Mouse (Mus musculus): ENCODE measurements around the gene Sos1. TPM values are rescaled to one million over a fixed set of nuclear protein-coding genes. Genes with fewer than 3 reads are reported as not detected.

Gene Sos1
- polyA plus RNA-seq (2014; fragmentation: Nextera tagmentation; extraction: Ambion mirVana) = 14.1 and 14.8 TPM in 2 replicates

GRCm38 (mm10) chr17:80480031-80480854, at the start of gene Sos1:
Sos1 (minus strand) TSS chr17:80480453.
- Histone ChIP-seq H3K27ac (replicated peaks; ENCODE audit: low read depth, low read length) (peak within 1 kb of the TSS; percentile 96), H3K9me3 (ENCODE audit: control insufficient read depth, low read length) (no peaks in the 10 kb centered on the region), H3K9ac (replicated peaks; ENCODE audit: low read length) (peak within 1 kb of the TSS; percentile 98), H3K27me3 (ENCODE audit: control insufficient read depth, insufficient read depth, low read length) (no peaks in the 10 kb centered on the region), H3K4me3 (replicated peaks; ENCODE audit: low read depth, low read length) (peak within 1 kb of the TSS; percentile 90), H3K36me3 (ENCODE audit: control insufficient read depth, insufficient read depth, low read length) (0 out of 2 replicates have a peak, but pooled peaks cover 4% of the 10 kb centered on the region), H3K4me2 (ENCODE audit: low read length) (peak within 1 kb of the TSS; percentile 66), H3K4me1 (ENCODE audit: control insufficient read depth, insufficient read depth, low read length) (peaks cover 35% of the 10 kb centered on the region)
- ATAC-seq (ENCODE audit: low FRiP score, low TSS enrichment) (peak; percentile 86), DNase-seq (peak; percentile 97)
- under 1% methylated on average over 68 of the region's 90 CpGs for WGBS

DNA sequence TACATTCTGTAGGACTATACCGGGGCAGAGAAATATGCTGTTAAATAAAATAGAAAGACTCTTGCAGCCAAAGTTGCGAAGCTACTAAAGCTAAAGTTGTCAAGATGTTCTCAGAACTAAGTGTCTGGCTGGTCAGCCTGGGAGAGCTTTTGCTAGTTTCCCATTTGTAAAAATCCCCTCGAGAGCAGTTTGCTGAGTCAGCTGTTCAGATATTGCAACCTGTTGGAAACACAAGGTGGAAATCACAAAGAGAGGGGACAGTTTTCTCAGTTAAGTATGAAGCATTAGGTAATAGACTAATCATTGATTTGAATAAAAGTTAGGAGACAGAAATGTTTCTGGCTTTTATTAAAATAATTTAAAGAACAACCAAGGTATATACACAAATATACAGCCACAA, 43.0 kb upstream of the Sos1 start:
- Histone ChIP-seq H3K9me3 (ENCODE audit: control insufficient read depth, low read length) (no peaks in the 10 kb centered on the region), H3K4me1 (ENCODE audit: control insufficient read depth, insufficient read depth, low read length) (no peaks in the 10 kb centered on the region), H3K27me3 (ENCODE audit: control insufficient read depth, insufficient read depth, low read length) (no peaks in the 10 kb centered on the region), H3K27ac (replicated peaks; ENCODE audit: low read depth, low read length) (no peak overlapping the region), H3K9ac (replicated peaks; ENCODE audit: low read length) (no peak overlapping the region), H3K4me2 (ENCODE audit: low read length) (no peak overlapping the region), H3K36me3 (ENCODE audit: control insufficient read depth, insufficient read depth, low read length) (no peaks in the 10 kb centered on the region), H3K4me3 (replicated peaks; ENCODE audit: low read depth, low read length) (no peak overlapping the region)
- 91% methylated on average over 3 of the region's 3 CpGs for WGBS
- ATAC-seq (ENCODE audit: low FRiP score, low TSS enrichment) (no peak), DNase-seq (no peak)

DNA sequence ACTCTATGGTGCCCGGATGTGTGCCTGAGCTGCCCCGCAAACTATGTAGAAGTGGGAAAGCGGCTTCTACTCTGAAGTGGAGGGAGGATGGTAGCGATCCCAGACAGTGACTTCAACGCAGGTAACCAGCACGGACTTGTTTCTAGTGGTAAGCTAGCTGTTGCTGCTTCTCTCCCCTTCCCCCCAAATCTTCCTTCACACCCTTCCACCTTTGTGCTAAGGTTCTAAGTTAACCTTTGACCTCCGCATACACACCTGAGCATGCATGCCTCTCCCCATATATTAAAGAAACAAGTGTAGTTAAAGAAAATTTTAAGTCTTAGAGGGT, 41.9 kb upstream of the Sos1 start:
- H3K4me3 ChIP-seq (replicated peaks; ENCODE audit: low read depth, low read length) = no peak overlapping the region
- H3K36me3 ChIP-seq (ENCODE audit: control insufficient read depth, insufficient read depth, low read length) = no peaks in the 10 kb centered on the region
- 53% methylated on average over 7 of the region's 7 CpGs for WGBS
- DNase-seq = no peak
- no peak overlapping the region for H3K4me2 ChIP-seq (ENCODE audit: low read length)
- H3K9me3 ChIP-seq (ENCODE audit: control insufficient read depth, low read length) = no peaks in the 10 kb centered on the region
- H3K4me1 ChIP-seq (ENCODE audit: control insufficient read depth, insufficient read depth, low read length) = no peaks in the 10 kb centered on the region
- H3K9ac ChIP-seq (replicated peaks; ENCODE audit: low read length) = no peak overlapping the region
- H3K27ac ChIP-seq (replicated peaks; ENCODE audit: low read depth, low read length) = no peak overlapping the region
- no peaks in the 10 kb centered on the region for H3K27me3 ChIP-seq (ENCODE audit: control insufficient read depth, insufficient read depth, low read length)
- ATAC-seq (ENCODE audit: low FRiP score, low TSS enrichment) = no peak

- Histone ChIP-seq H3K27me3 (ENCODE audit: control insufficient read depth, insufficient read depth, low read length) (no peaks in the 10 kb centered on the region), H3K4me3 (replicated peaks; ENCODE audit: low read depth, low read length) (no peak overlapping the region), H3K9ac (replicated peaks; ENCODE audit: low read length) (no peak overlapping the region), H3K27ac (replicated peaks; ENCODE audit: low read depth, low read length) (no peak overlapping the region), H3K36me3 (ENCODE audit: control insufficient read depth, insufficient read depth, low read length) (no peaks in the 10 kb centered on the region), H3K4me2 (ENCODE audit: low read length) (no peak overlapping the region), H3K9me3 (ENCODE audit: control insufficient read depth, low read length) (no peaks in the 10 kb centered on the region), H3K4me1 (ENCODE audit: control insufficient read depth, insufficient read depth, low read length) (no peaks in the 10 kb centered on the region)
- no peak for ATAC-seq (ENCODE audit: low FRiP score, low TSS enrichment)
- WGBS = 32% methylated on average over 4 of the region's 4 CpGs
- DNase-seq = no peak
Measured at GRCm38 (mm10) chr17:80521521-80522228, 41.4 kb upstream of the Sos1 start.

- ATAC-seq (ENCODE audit: low FRiP score, low TSS enrichment) (no peak), DNase-seq (no peak)
- H3K4me1 ChIP-seq (ENCODE audit: control insufficient read depth, insufficient read depth, low read length) = no peaks in the 10 kb centered on the region
- no peaks in the 10 kb centered on the region for H3K36me3 ChIP-seq (ENCODE audit: control insufficient read depth, insufficient read depth, low read length)
- no peaks in the 10 kb centered on the region for H3K9me3 ChIP-seq (ENCODE audit: control insufficient read depth, low read length)
- H3K4me2 ChIP-seq (ENCODE audit: low read length) = no peak overlapping the region
- H3K4me3 ChIP-seq (replicated peaks; ENCODE audit: low read depth, low read length) = no peak overlapping the region
- H3K27me3 ChIP-seq (ENCODE audit: control insufficient read depth, insufficient read depth, low read length) = no peaks in the 10 kb centered on the region
- no peak overlapping the region for H3K27ac ChIP-seq (replicated peaks; ENCODE audit: low read depth, low read length)
- WGBS = 85% methylated on average over 8 of the region's 8 CpGs
- H3K9ac ChIP-seq (replicated peaks; ENCODE audit: low read length) = no peak overlapping the region
Measured at GRCm38 (mm10) chr17:80520537-80520936, 40.3 kb upstream of the Sos1 start.

DNA sequence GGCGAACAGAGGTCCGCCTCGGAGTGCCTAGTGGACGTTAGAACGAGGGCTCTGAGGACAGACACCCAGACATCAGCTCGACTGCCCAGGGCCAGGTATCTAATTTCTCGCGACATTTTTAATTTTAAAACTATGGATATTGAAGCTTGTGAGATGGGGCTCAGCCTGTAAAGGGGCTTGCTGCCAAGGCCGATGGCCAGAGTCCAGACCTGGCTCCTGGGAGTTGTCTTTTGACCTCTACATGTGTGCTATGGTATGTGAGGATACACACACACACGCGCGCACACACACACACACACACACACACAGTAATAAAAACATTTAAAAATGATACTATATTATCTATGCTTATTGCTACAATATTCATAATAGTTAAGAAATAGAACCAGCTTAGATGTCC, 38.6 kb upstream of the Sos1 start:
- no peak for ATAC-seq (ENCODE audit: low FRiP score, low TSS enrichment)
- Histone ChIP-seq H3K27me3 (ENCODE audit: control insufficient read depth, insufficient read depth, low read length) (no peaks in the 10 kb centered on the region), H3K4me1 (ENCODE audit: control insufficient read depth, insufficient read depth, low read length) (no peaks in the 10 kb centered on the region), H3K4me2 (ENCODE audit: low read length) (no peak overlapping the region), H3K9me3 (ENCODE audit: control insufficient read depth, low read length) (no peaks in the 10 kb centered on the region), H3K9ac (replicated peaks; ENCODE audit: low read length) (no peak overlapping the region), H3K36me3 (ENCODE audit: control insufficient read depth, insufficient read depth, low read length) (no peaks in the 10 kb centered on the region), H3K4me3 (replicated peaks; ENCODE audit: low read depth, low read length) (no peak overlapping the region), H3K27ac (replicated peaks; ENCODE audit: low read depth, low read length) (no peak overlapping the region)
- 93% methylated on average over 12 of the region's 12 CpGs for WGBS
- no peak for DNase-seq

GRCm38 (mm10) chr17:80517244-80517643, 37.0 kb upstream of the Sos1 start:
- no peak for ATAC-seq (ENCODE audit: low FRiP score, low TSS enrichment)
- Histone ChIP-seq H3K27ac (replicated peaks; ENCODE audit: low read depth, low read length) (no peak overlapping the region), H3K36me3 (ENCODE audit: control insufficient read depth, insufficient read depth, low read length) (no peaks in the 10 kb centered on the region), H3K4me1 (ENCODE audit: control insufficient read depth, insufficient read depth, low read length) (no peaks in the 10 kb centered on the region), H3K9me3 (ENCODE audit: control insufficient read depth, low read length) (no peaks in the 10 kb centered on the region), H3K9ac (replicated peaks; ENCODE audit: low read length) (no peak overlapping the region), H3K27me3 (ENCODE audit: control insufficient read depth, insufficient read depth, low read length) (no peaks in the 10 kb centered on the region), H3K4me2 (ENCODE audit: low read length) (no peak overlapping the region), H3K4me3 (replicated peaks; ENCODE audit: low read depth, low read length) (no peak overlapping the region)
- DNase-seq = no peak
- 85% methylated on average over 9 of the region's 9 CpGs for WGBS

- no peaks in the 10 kb centered on the region for H3K9me3 ChIP-seq (ENCODE audit: control insufficient read depth, low read length)
- no peak overlapping the region for H3K4me2 ChIP-seq (ENCODE audit: low read length)
- no peaks in the 10 kb centered on the region for H3K36me3 ChIP-seq (ENCODE audit: control insufficient read depth, insufficient read depth, low read length)
- H3K9ac ChIP-seq (replicated peaks; ENCODE audit: low read length) = no peak overlapping the region
- no peak overlapping the region for H3K4me3 ChIP-seq (replicated peaks; ENCODE audit: low read depth, low read length)
- DNase-seq (no peak), ATAC-seq (ENCODE audit: low FRiP score, low TSS enrichment) (no peak)
- no peaks in the 10 kb centered on the region for H3K4me1 ChIP-seq (ENCODE audit: control insufficient read depth, insufficient read depth, low read length)
- no peaks in the 10 kb centered on the region for H3K27me3 ChIP-seq (ENCODE audit: control insufficient read depth, insufficient read depth, low read length)
- WGBS = 92% methylated on average over 9 of the region's 9 CpGs
- no peak overlapping the region for H3K27ac ChIP-seq (replicated peaks; ENCODE audit: low read depth, low read length)
Measured at GRCm38 (mm10) chr17:80515956-80516355, 35.7 kb upstream of the Sos1 start.

GRCm38 (mm10) chr17:80515513-80515912, 35.3 kb upstream of the Sos1 start:
- Histone ChIP-seq H3K27ac (replicated peaks; ENCODE audit: low read depth, low read length) (no peak overlapping the region), H3K4me1 (ENCODE audit: control insufficient read depth, insufficient read depth, low read length) (no peaks in the 10 kb centered on the region), H3K9ac (replicated peaks; ENCODE audit: low read length) (no peak overlapping the region), H3K4me2 (ENCODE audit: low read length) (no peak overlapping the region), H3K36me3 (ENCODE audit: control insufficient read depth, insufficient read depth, low read length) (no peaks in the 10 kb centered on the region), H3K27me3 (ENCODE audit: control insufficient read depth, insufficient read depth, low read length) (no peaks in the 10 kb centered on the region), H3K4me3 (replicated peaks; ENCODE audit: low read depth, low read length) (no peak overlapping the region), H3K9me3 (ENCODE audit: control insufficient read depth, low read length) (no peaks in the 10 kb centered on the region)
- no peak for ATAC-seq (ENCODE audit: low FRiP score, low TSS enrichment)
- DNase-seq = no peak
- WGBS = 94% methylated on average over 7 of the region's 7 CpGs
